Mouse (Mus musculus) right cerebral cortex, postnatal 14 days (tissue): ENCODE results near the gene Gm28308.

Experiments
- DNase-seq: peaks from one replicate; pipeline ENCODE4 v3.0.0; 2022

The Gm28308 gene

DNA sequence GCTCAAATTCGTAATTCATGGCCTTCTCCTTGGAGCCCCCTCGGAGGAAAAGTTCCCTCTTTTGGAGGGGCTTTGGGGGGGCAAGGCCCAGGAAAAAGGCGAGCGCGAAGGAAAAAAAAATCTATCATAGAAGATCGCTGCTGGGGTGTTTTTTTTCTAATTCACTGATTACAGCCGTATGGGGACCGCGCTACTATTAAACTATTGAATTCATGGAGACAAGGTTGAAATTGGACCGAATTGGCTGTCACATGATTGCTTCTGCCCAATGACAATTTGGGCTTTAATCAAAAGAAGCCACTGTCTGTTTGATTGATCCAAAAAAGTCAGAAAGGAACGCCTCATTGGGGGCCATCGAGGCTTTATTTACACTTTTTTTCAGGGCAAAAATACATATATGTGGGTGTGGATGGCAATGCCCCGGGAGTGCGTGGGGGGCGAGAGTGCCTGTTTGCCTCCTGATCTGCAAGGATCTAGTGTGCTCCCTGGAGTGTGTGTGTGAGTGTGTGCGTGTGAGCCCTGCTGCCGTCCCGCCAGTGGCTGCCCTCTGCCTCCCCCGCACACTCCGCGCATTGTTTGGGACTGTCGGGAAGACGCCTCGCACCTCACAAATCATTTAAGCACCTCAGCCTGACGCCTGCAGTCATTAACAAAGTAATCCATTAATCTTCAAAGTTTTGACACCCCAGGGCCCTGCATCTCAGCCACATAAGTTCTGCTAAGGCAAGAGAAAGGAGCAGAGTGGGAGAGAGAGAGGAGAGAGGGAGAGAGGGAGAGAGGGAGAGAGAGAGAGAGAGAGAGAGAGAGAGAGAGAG lies 48.3 kb downstream of the Gm28308 start, which contains the start of gene Hoxa2:
TSS of gene Hoxa2 (minus strand) at position 206 of the 815 bp plus-strand sequence.
- no peak for DNase-seq

DNA sequence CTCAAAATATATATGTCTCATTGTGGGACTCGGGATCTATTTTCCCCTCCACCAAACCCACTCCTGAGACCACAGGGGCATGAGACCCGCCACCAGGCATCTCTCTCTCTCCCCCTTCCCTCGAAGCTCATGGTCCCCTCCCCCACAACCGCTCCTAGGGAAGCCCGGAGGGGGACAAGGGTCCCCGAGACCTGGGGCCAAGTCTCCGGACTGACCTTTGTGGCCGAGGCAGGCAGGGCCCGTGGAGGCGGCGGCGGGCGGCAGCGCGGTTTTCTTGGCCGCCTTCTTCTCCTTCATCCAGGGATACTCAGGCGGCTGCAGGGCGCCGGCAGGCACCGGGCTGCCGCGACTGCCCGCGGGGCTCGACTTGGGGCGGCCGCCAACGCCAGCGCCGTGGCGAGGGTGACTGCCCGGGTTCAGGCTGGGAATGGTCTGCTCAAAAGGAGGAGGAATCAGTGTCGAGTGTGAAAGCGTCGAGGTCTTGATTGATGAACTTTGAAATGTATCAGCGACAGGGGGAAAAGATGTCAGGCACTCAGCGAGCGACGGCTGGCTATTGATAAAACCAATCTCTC lies 49.0 kb downstream of the Gm28308 start:
- DNase-seq = no peak

- DNase-seq = no peak
These were observed 49.6 kb downstream of the Gm28308 start for GRCm38 (mm10) chr6:52163366-52164031.

GRCm38 (mm10) chr6:52162611-52163365 lies 50.4 kb downstream of the Gm28308 start:
- DNase-seq = no peak

- DNase-seq = no peak
These were observed 51.1 kb downstream of the Gm28308 start for GRCm38 (mm10) chr6:52162093-52162380.

- DNase-seq = no peak
These were observed 51.6 kb downstream of the Gm28308 start for GRCm38 (mm10) chr6:52161336-52162092.

GRCm38 (mm10) chr6:52160511-52161335 lies 52.4 kb downstream of the Gm28308 start:
- no peak for DNase-seq

DNA sequence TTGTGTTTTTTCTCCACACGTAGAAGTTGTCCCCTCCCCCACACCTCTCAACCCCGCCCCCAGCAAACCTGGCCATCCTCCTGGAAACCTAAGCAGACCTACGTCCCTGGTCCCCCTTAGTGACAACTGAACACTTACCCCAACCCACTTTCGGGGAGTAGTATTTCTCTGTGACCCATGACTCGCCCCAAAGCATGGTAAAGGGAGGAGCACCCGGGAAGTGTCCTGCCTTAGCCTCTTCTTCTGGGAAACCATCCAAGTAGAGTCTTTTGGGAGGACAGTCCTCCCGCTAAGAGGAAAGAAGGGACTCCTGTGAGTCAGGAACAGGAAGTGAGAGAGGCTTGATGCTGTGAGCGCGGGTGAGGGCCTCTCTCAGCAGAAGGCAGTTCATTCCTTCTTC lies 53.2 kb downstream of the Gm28308 start:
- DNase-seq = no peak

DNA sequence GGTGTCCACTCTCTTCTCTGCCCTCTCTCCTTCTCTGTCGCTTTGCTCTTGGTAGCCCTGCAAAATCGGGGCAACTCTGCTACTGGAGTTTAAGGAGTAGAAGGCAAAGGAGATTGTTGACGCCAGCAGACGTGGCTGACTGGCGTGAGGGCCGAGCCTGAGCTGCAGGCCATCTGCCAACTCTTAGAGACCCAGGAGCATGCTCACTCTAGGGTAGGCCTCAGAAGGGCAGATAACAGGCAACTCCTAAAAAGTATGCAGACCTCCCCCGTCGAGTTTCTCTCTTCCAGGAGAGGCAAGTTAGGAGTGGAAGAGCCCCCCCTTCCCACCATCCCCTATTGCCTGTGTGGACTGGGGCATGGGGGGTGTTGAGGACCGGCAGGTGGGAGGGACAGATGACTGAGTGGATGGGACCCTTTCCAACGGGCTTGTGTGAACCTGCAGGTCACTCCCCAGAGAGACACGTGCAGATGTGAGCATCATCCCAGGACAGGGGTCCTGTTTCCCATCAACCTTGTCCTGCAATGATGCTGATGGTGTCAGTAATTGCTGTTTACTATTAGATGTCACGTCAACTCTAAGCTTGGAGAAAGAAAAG lies 53.9 kb downstream of the Gm28308 start:
- DNase-seq = no peak

DNA sequence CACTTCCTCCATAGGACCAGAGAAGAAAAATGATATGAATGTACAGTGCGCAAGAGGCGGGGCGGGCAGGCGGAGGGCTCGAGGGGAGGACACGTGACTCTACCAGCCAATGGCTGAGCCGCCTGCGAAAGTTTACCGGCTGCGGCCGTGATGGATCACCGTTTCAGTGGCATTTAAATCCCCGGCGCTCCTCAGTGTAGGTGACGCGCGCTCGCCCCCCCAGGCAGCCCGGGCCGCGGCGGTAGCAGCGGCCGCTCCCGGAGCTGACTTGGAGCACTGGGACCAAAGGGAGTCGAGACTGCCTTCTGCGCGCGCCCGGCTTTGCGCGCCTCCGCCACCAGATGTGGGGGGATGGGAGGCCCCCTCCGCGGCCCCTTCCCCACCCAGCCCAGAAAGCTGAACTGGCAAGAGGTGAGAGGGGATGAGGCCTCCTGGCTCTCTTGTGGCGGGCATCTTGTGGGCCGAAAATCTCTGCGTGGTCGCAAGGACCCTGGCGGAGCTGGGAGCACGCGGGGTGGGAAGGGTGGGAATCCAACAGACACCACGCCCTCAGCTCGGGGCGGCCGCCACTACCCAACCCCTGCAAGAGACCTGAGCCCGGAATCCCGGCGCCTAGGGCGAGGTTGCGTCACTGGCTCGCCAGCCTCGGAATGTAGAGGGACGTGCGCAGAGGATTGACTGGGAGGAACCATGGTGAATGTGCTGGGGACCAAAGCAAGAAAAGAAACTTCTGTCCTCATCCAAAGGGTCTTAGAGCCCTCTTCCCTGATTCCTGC lies 54.7 kb downstream of the Gm28308 start, which contains the start of gene Hoxa1:
TSS of gene Hoxa1 (minus strand) at position 42 of the 776 bp plus-strand sequence.
- no peak for DNase-seq

- no peak for DNase-seq
These were observed 55.5 kb downstream of the Gm28308 start for GRCm38 (mm10) chr6:52157466-52158275.

DNA sequence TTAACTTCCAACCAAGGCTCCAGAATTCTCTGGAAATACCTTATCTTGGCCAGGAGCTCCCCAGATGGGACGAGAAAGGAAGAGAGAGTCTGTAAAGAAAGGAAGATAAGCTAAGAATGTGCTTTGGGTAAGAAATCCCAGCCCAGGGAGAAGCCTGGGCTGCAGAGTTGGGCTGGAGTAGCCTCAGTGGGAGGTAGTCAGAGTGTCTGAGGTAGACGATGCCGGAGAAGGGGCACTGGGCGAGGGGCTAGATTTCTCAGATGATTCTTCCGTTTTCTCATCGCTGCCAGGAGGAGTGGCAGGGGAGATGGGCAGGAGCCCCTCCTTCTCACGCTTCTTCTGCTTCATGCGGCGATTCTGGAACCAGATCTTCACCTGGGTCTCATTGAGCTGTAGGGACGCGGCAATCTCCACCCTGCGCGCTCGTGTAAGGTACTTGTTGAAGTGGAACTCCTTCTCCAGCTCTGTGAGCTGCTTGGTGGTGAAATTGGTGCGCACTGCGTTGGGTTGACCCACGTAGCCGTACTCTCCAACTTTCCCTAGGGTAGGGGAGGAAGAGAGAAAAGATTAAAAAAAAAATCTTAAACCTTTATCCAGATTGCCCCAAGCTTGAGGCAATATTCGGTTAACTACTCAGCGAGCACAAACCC lies 56.5 kb downstream of the Gm28308 start:
- no peak for DNase-seq

DNA sequence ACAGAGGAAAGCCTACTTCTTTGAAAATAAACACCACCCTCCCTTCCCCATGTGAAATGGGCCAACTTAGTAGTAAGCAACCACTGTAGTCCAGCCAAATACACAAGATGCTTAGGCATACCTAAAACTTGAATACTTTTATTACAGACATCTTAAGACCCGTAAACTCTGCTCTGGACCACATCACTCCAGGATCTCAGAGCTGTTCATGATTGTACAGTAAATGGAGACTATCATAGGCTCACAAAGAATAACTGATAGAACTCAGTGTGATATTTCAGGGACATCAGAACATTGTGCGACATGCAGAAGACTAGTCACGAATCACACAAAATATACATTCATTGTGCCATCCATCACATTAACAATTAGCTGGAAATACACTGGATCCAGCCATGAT lies 57.7 kb downstream of the Gm28308 start:
- no peak for DNase-seq

DNA sequence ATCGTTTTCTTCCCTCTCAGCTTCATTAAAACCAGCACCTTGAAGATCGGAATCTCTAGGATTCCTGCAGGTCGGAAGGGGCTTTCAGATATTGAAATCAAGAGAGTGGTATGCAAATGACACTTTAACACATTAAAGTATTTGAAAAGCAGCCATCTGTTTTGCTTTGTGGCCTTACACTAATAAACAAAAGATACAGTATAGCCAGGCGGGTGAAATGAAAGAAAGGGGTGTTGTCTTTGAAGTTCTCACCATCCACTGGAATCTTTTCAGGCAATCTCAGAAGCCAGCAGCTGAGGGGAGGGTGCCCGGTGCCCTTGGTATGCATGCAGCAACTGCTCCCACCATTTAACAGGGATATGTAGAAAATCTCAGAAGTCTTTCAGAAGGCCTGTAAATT lies 59.1 kb downstream of the Gm28308 start:
- no peak for DNase-seq

DNA sequence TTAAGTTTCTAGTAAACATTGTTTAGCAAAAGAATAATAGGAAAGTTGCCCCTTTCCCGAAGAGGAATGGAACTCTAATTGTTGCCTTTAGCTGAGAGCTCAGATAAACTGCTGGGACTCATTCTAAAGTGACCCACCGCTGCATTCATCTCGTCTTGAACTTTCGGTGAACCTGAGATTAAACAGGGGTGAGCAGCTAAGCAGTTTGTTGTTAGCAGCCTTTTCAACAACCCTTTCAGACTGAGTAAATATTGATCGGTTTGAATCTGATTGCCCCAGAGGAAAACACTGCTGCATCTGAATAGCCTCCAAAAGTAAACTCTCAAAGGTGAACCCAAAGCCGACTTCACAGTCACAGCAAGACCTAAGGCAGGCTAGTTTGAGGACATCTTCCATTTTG lies 59.9 kb downstream of the Gm28308 start:
- no peak for DNase-seq

DNA sequence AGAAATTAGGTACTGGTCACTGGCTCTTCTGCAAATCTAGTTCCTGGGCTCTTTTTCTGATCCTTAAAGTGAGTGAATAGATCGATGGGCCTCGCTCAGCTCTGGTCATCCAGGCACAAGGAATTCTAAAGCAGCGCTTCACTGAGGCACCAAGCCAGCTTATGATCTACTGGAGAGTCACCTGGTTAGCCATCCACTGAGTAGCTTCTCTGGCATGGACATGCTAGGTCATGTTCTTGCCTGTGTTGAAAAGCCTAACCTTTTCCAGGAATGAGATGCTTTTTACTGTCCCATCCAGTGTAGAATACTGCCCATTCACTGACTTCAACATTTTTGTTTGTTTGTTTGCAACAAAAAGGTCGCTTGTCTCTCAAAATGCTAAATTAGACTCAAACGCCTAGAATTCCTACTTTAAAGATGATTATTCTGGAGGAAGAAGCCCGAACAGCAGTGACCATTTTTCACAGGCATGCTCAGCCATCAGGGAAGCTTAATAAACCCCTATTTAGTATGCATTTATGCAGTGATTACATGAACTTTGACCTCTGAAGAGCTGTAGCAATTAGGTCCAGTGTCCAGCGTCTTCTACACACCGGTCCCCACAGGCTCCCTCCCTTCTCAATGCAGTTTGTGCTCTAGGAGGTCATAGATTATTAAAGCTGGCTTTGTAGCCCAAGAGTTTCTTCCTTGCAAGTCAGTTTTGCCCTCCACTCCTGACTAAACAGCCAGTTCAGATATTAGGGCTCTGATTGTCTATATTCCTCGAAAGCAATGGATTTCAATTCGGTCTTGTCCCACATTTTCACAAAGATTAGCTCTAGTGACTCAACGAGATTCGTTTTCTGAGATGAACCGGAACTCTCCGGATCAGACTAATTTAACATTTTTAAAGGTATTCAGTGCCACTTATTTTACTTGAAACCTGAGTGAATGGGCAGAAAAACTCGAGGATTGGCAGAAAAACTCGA lies 60.6 kb downstream of the Gm28308 start:
- no peak for DNase-seq

- no peak for DNase-seq
These were observed 61.6 kb downstream of the Gm28308 start for GRCm38 (mm10) chr6:52151571-52151970.
